In genomic region chr3:83288118-83288840, GRCm38 (mm10) we compare ENCODE assay signal across 12 mouse cellular contexts.
DNase-seq lines count a peak whose midpoint lies in the region; ATAC-seq lines count a peak whose summit lies in the region.
"Had no signal": no experiment of that assay in that cellular context is flagged by ENCODE, and none has a peak within 500 bp of the region (broad histone marks: within the 10 kb centered on the region; RNA-seq: fewer than 3 reads in every experiment).

No protein-coding gene starts in this region.

- no peaks in the 10 kb centered on the region for H3K9me3 ChIP-seq in neural tube, embryonic 15.5 days (replicated peaks)
- no peaks in the 10 kb centered on the region for H3K9me3 ChIP-seq in embryonic facial prominence, embryonic 15.5 days (replicated peaks)
- H3K9me3 ChIP-seq: liver, embryonic 13.5 days had no signal

- H3K4me2 ChIP-seq in neural tube, embryonic 15.5 days, result no peak overlapping the region
- H3K4me2 ChIP-seq in embryonic facial prominence, embryonic 15.5 days (replicated peaks), result no peak overlapping the region
- H3K4me2 ChIP-seq: liver, embryonic 13.5 days had no signal

- H3K27ac ChIP-seq in neural tube, embryonic 15.5 days (replicated peaks), result no peak overlapping the region
- peak overlapping the region; percentile 25; the same call in 1 of the 2 replicates for H3K27ac ChIP-seq in embryonic facial prominence, embryonic 15.5 days (replicated peaks)
- H3K27ac ChIP-seq: liver, embryonic 13.5 days had no signal

- H3K4me3 ChIP-seq in neural tube, embryonic 15.5 days (replicated peaks), result no peak overlapping the region
- H3K4me3 ChIP-seq in embryonic facial prominence, embryonic 15.5 days (replicated peaks), result no peak overlapping the region
- H3K4me3 ChIP-seq: liver, embryonic 13.5 days had no signal

- peak; percentile 28 for DNase-seq in heart, adult 11 months
- no peak for DNase-seq in heart, postnatal 10 days
- peak; percentile 19 for DNase-seq in neural tube, embryonic 10.5 days (ENCODE audit: extremely low spot score, low spot score)
- peak; percentile 61 for DNase-seq in mesoderm, embryonic 11.5 days (ENCODE audit: low read depth, low spot score)
- no peak for DNase-seq in cerebellum, adult 9-10 months
- DNase-seq: cerebellum, postnatal 25 days; heart, postnatal 14 days; kidney, adult 2 months; liver, embryonic 13.5 days had no signal

- no peak for ATAC-seq in neural tube, embryonic 15.5 days (ENCODE audit: low FRiP score)
- ATAC-seq in embryonic facial prominence, embryonic 15.5 days (ENCODE audit: insufficient number of reproducible peaks, low FRiP score, low TSS enrichment, low read depth), result peak; percentile 34; the same call in 1 of the 2 replicates
- ATAC-seq in CD4-positive, CD25-positive, alpha-beta regulatory T cell, adult 4 months, result no peak

- 0 out of 2 replicates have a peak, but pooled peaks cover 2% of the 10 kb centered on the region for H3K27me3 ChIP-seq in neural tube, embryonic 15.5 days (replicated peaks)
- H3K27me3 ChIP-seq in embryonic facial prominence, embryonic 15.5 days, result no peaks in the 10 kb centered on the region
- H3K27me3 ChIP-seq: liver, embryonic 13.5 days had no signal

- no peak overlapping the region for H3K9ac ChIP-seq in neural tube, embryonic 15.5 days (replicated peaks)
- H3K9ac ChIP-seq in embryonic facial prominence, embryonic 15.5 days, result no peak overlapping the region
- H3K9ac ChIP-seq: liver, embryonic 13.5 days had no signal

- WGBS in neural tube, embryonic 15.5 days, result 63% methylated on average over 6 of the region's 6 CpGs
- 16% methylated on average over 6 of the region's 6 CpGs for WGBS in embryonic facial prominence, embryonic 15.5 days

- intact Hi-C loops in heart, postnatal 10 days (cut with DNase I), result loop anchor here (10.0 kb wide), 1 partner anchor 607 kb away; no protein-coding TSS in a partner anchor

- no peaks in the 10 kb centered on the region for H3K36me3 ChIP-seq in neural tube, embryonic 15.5 days
- no peaks in the 10 kb centered on the region for H3K36me3 ChIP-seq in embryonic facial prominence, embryonic 15.5 days
- H3K36me3 ChIP-seq: liver, embryonic 13.5 days had no signal

- H3K4me1 ChIP-seq in neural tube, embryonic 15.5 days, result no peaks in the 10 kb centered on the region
- H3K4me1 ChIP-seq in embryonic facial prominence, embryonic 15.5 days, result 0 out of 2 replicates have a peak, but pooled peaks cover 4% of the 10 kb centered on the region
- H3K4me1 ChIP-seq: liver, embryonic 13.5 days had no signal

Comparison
In these comparisons a context has a peak if more than half of its experiments do, and no peak if none do; other contexts are left out.
1. DNase-seq: peak in heart, adult 11 months (single experiment), neural tube, embryonic 10.5 days (single experiment) and mesoderm, embryonic 11.5 days (single experiment); none in heart, postnatal 10 days (0 of 2) and cerebellum, adult 9-10 months (single experiment).